Mouse (Mus musculus): ENCODE measurements at regions not wholly inside any gene's neighbourhood (a gene's known extent, or its start where the extent isn't known, plus 50 kb on each side); places are given as distances from the start of the nearest gene placed in this dataset.

- ATAC-seq (replicated peaks; ENCODE audit: insufficient number of reproducible peaks, low FRiP score, low TSS enrichment, poor library complexity, severe bottlenecking), result no peak
Observed at GRCm38 (mm10) chr6:116985147-116985737, 183.1 kb upstream of the Cxcl12 start.

GRCm38 (mm10) chr6:116986266-116987000, 181.9 kb upstream of the Cxcl12 start:
- no peak for ATAC-seq (replicated peaks; ENCODE audit: insufficient number of reproducible peaks, low FRiP score, low TSS enrichment, poor library complexity, severe bottlenecking)

GRCm38 (mm10) chr6:116987243-116987642, 181.1 kb upstream of the Cxcl12 start:
- no peak for ATAC-seq (replicated peaks; ENCODE audit: insufficient number of reproducible peaks, low FRiP score, low TSS enrichment, poor library complexity, severe bottlenecking)

GRCm38 (mm10) chr6:116998948-116999682, 169.2 kb upstream of the Cxcl12 start:
- ATAC-seq (replicated peaks; ENCODE audit: insufficient number of reproducible peaks, low FRiP score, low TSS enrichment, poor library complexity, severe bottlenecking), result no peak

GRCm38 (mm10) chr6:116999940-117000339, 168.4 kb upstream of the Cxcl12 start:
- no peak for ATAC-seq (replicated peaks; ENCODE audit: insufficient number of reproducible peaks, low FRiP score, low TSS enrichment, poor library complexity, severe bottlenecking)

- no peak for ATAC-seq (replicated peaks; ENCODE audit: insufficient number of reproducible peaks, low FRiP score, low TSS enrichment, poor library complexity, severe bottlenecking)
Observed at GRCm38 (mm10) chr6:117000951-117001725, 167.2 kb upstream of the Cxcl12 start.

- no peak for ATAC-seq (replicated peaks; ENCODE audit: insufficient number of reproducible peaks, low FRiP score, low TSS enrichment, poor library complexity, severe bottlenecking)
Observed at GRCm38 (mm10) chr6:117012621-117013020, 155.7 kb upstream of the Cxcl12 start.

- no peak for ATAC-seq (replicated peaks; ENCODE audit: insufficient number of reproducible peaks, low FRiP score, low TSS enrichment, poor library complexity, severe bottlenecking)
Observed at GRCm38 (mm10) chr6:117015461-117015860, 152.9 kb upstream of the Cxcl12 start.

GRCm38 (mm10) chr6:117021851-117022250, 146.5 kb upstream of the Cxcl12 start:
- ATAC-seq (replicated peaks; ENCODE audit: insufficient number of reproducible peaks, low FRiP score, low TSS enrichment, poor library complexity, severe bottlenecking), result no peak

- no peak for ATAC-seq (replicated peaks; ENCODE audit: insufficient number of reproducible peaks, low FRiP score, low TSS enrichment, poor library complexity, severe bottlenecking)
Observed at GRCm38 (mm10) chr6:117032042-117032746, 136.1 kb upstream of the Cxcl12 start.

GRCm38 (mm10) chr6:117043744-117044143, 124.6 kb upstream of the Cxcl12 start:
- no peak for ATAC-seq (replicated peaks; ENCODE audit: insufficient number of reproducible peaks, low FRiP score, low TSS enrichment, poor library complexity, severe bottlenecking)

- no peak for ATAC-seq (replicated peaks; ENCODE audit: insufficient number of reproducible peaks, low FRiP score, low TSS enrichment, poor library complexity, severe bottlenecking)
Observed at GRCm38 (mm10) chr6:117049459-117050010, 118.8 kb upstream of the Cxcl12 start.

- no peak for ATAC-seq (replicated peaks; ENCODE audit: insufficient number of reproducible peaks, low FRiP score, low TSS enrichment, poor library complexity, severe bottlenecking)
Observed at GRCm38 (mm10) chr6:117060688-117061087, 107.6 kb upstream of the Cxcl12 start.

GRCm38 (mm10) chr6:117067541-117068305, 100.6 kb upstream of the Cxcl12 start:
- no peak for ATAC-seq (replicated peaks; ENCODE audit: insufficient number of reproducible peaks, low FRiP score, low TSS enrichment, poor library complexity, severe bottlenecking)

- no peak for ATAC-seq (replicated peaks; ENCODE audit: insufficient number of reproducible peaks, low FRiP score, low TSS enrichment, poor library complexity, severe bottlenecking)
Observed at GRCm38 (mm10) chr6:117071311-117071710, 97.0 kb upstream of the Cxcl12 start.

GRCm38 (mm10) chr6:117071857-117072256, 96.5 kb upstream of the Cxcl12 start:
- no peak for ATAC-seq (replicated peaks; ENCODE audit: insufficient number of reproducible peaks, low FRiP score, low TSS enrichment, poor library complexity, severe bottlenecking)

GRCm38 (mm10) chr6:117079500-117079899, 88.8 kb upstream of the Cxcl12 start:
- ATAC-seq (replicated peaks; ENCODE audit: insufficient number of reproducible peaks, low FRiP score, low TSS enrichment, poor library complexity, severe bottlenecking), result no peak

- no peak for ATAC-seq (replicated peaks; ENCODE audit: insufficient number of reproducible peaks, low FRiP score, low TSS enrichment, poor library complexity, severe bottlenecking)
Observed at GRCm38 (mm10) chr6:117080973-117081372, 87.4 kb upstream of the Cxcl12 start.
